Mouse (Mus musculus): Measurements from ENCODE around the gene Asprv1. TPM values are rescaled to one million over a fixed set of nuclear protein-coding genes. Genes with fewer than 3 reads are reported as not detected.

Asprv1 gene
- polyA plus RNA-seq, 1 experiment from 2014 or later, result 0.71 TPM

- WGBS, result 79% methylated on average over 3 of the region's 3 CpGs
- H3K27ac ChIP-seq, result no peak overlapping the region
- no peaks in the 10 kb centered on the region for H3K27me3 ChIP-seq (ENCODE audit: insufficient read depth, poor library complexity, severe bottlenecking)
- peaks cover 4% of the 10 kb centered on the region; the same call in 1 of the 2 replicates for H3K4me1 ChIP-seq (replicated peaks)
- H3K36me3 ChIP-seq, result no peaks in the 10 kb centered on the region
- no peak overlapping the region for H3K4me3 ChIP-seq
- DNase-seq (ENCODE audit: low spot score), result no peak
- H3K9me3 ChIP-seq, result no peaks in the 10 kb centered on the region
Measured at GRCm38 (mm10) chr6:86630141-86630540, 2.2 kb downstream of the Asprv1 start.

- Histone ChIP-seq H3K36me3 (no peaks in the 10 kb centered on the region), H3K27ac (no peak overlapping the region), H3K27me3 (ENCODE audit: insufficient read depth, poor library complexity, severe bottlenecking) (no peaks in the 10 kb centered on the region), H3K4me1 (replicated peaks) (no peaks in the 10 kb centered on the region), H3K4me3 (no peak overlapping the region), H3K9me3 (no peaks in the 10 kb centered on the region)
- DNase-seq (ENCODE audit: low spot score), result no peak
- 70% methylated on average over 2 of the region's 2 CpGs for WGBS
Measured at GRCm38 (mm10) chr6:86636495-86636894, 8.5 kb downstream of the Asprv1 start.

GRCm38 (mm10) chr6:86637171-86637835 lies 9.3 kb downstream of the Asprv1 start:
- Histone ChIP-seq H3K27ac (no peak overlapping the region), H3K9me3 (no peaks in the 10 kb centered on the region), H3K4me3 (no peak overlapping the region), H3K27me3 (ENCODE audit: insufficient read depth, poor library complexity, severe bottlenecking) (no peaks in the 10 kb centered on the region), H3K4me1 (replicated peaks) (no peaks in the 10 kb centered on the region), H3K36me3 (no peaks in the 10 kb centered on the region)
- no peak for DNase-seq (ENCODE audit: low spot score)
- WGBS, result 75% methylated on average over 4 of the region's 4 CpGs

- 80% methylated on average over 2 of the region's 2 CpGs for WGBS
- DNase-seq (ENCODE audit: low spot score), result no peak
- H3K27ac ChIP-seq, result no peak overlapping the region
- H3K4me1 ChIP-seq (replicated peaks), result no peaks in the 10 kb centered on the region
- H3K9me3 ChIP-seq, result no peaks in the 10 kb centered on the region
- H3K27me3 ChIP-seq (ENCODE audit: insufficient read depth, poor library complexity, severe bottlenecking), result no peaks in the 10 kb centered on the region
- H3K4me3 ChIP-seq, result no peak overlapping the region
- no peaks in the 10 kb centered on the region for H3K36me3 ChIP-seq
Measured at GRCm38 (mm10) chr6:86637860-86638259, 9.9 kb downstream of the Asprv1 start.

- Histone ChIP-seq H3K9me3 (no peaks in the 10 kb centered on the region), H3K27ac (no peak overlapping the region), H3K4me3 (no peak overlapping the region), H3K36me3 (no peaks in the 10 kb centered on the region), H3K27me3 (ENCODE audit: insufficient read depth, poor library complexity, severe bottlenecking) (no peaks in the 10 kb centered on the region), H3K4me1 (replicated peaks) (no peaks in the 10 kb centered on the region)
- WGBS, result 31% methylated on average over 2 of the region's 2 CpGs
- no peak for DNase-seq (ENCODE audit: low spot score)
Measured at GRCm38 (mm10) chr6:86638434-86638833, 10.5 kb downstream of the Asprv1 start.

GRCm38 (mm10) chr6:86639180-86640160 lies 11.5 kb downstream of the Asprv1 start:
- Histone ChIP-seq H3K4me1 (replicated peaks) (no peaks in the 10 kb centered on the region), H3K36me3 (no peaks in the 10 kb centered on the region), H3K27me3 (ENCODE audit: insufficient read depth, poor library complexity, severe bottlenecking) (no peaks in the 10 kb centered on the region), H3K4me3 (no peak overlapping the region), H3K9me3 (no peaks in the 10 kb centered on the region), H3K27ac (0 out of 2 replicates have a peak overlapping the region, but pooled peaks have one; percentile 12)
- 84% methylated on average over 18 of the region's 18 CpGs for WGBS
- no peak for DNase-seq (ENCODE audit: low spot score)

- H3K27ac ChIP-seq, result no peak overlapping the region; the same call in 1 of the 2 replicates
- WGBS, result 81% methylated on average over 3 of the region's 3 CpGs
- H3K9me3 ChIP-seq, result no peaks in the 10 kb centered on the region
- no peaks in the 10 kb centered on the region for H3K4me1 ChIP-seq (replicated peaks)
- no peaks in the 10 kb centered on the region for H3K36me3 ChIP-seq
- no peak for DNase-seq (ENCODE audit: low spot score)
- no peaks in the 10 kb centered on the region for H3K27me3 ChIP-seq (ENCODE audit: insufficient read depth, poor library complexity, severe bottlenecking)
- no peak overlapping the region for H3K4me3 ChIP-seq
Measured at GRCm38 (mm10) chr6:86640161-86640560, 12.2 kb downstream of the Asprv1 start.

- Histone ChIP-seq H3K27ac (peak overlapping the region; percentile 8; the same call in 1 of the 2 replicates), H3K27me3 (ENCODE audit: insufficient read depth, poor library complexity, severe bottlenecking) (no peaks in the 10 kb centered on the region), H3K4me3 (no peak overlapping the region), H3K4me1 (replicated peaks) (no peaks in the 10 kb centered on the region), H3K36me3 (no peaks in the 10 kb centered on the region), H3K9me3 (no peaks in the 10 kb centered on the region)
- WGBS, result 87% methylated on average over 8 of the region's 8 CpGs
- DNase-seq (ENCODE audit: low spot score), result no peak
Measured at GRCm38 (mm10) chr6:86640776-86641175, 12.8 kb downstream of the Asprv1 start.

GRCm38 (mm10) chr6:86641716-86642115 lies 13.8 kb downstream of the Asprv1 start:
- H3K4me1 ChIP-seq (replicated peaks), result no peaks in the 10 kb centered on the region
- no peaks in the 10 kb centered on the region for H3K36me3 ChIP-seq
- H3K4me3 ChIP-seq, result no peak overlapping the region
- 0 out of 2 replicates have a peak overlapping the region, but pooled peaks have one; percentile 36 for H3K27ac ChIP-seq
- no peaks in the 10 kb centered on the region for H3K27me3 ChIP-seq (ENCODE audit: insufficient read depth, poor library complexity, severe bottlenecking)
- H3K9me3 ChIP-seq, result no peaks in the 10 kb centered on the region
- DNase-seq (ENCODE audit: low spot score), result no peak
- 66% methylated on average over 8 of the region's 8 CpGs for WGBS

GRCm38 (mm10) chr6:86644775-86645400 lies 16.9 kb downstream of the Asprv1 start:
- H3K27ac ChIP-seq, result no peak overlapping the region
- H3K4me3 ChIP-seq, result no peak overlapping the region
- WGBS, result 80% methylated on average over 3 of the region's 3 CpGs
- no peaks in the 10 kb centered on the region for H3K9me3 ChIP-seq
- peaks cover 19% of the 10 kb centered on the region for H3K36me3 ChIP-seq
- DNase-seq (ENCODE audit: low spot score), result no peak
- no peaks in the 10 kb centered on the region for H3K4me1 ChIP-seq (replicated peaks)
- H3K27me3 ChIP-seq (ENCODE audit: insufficient read depth, poor library complexity, severe bottlenecking), result no peaks in the 10 kb centered on the region

- WGBS, result 76% methylated on average over 4 of the region's 4 CpGs
- H3K36me3 ChIP-seq, result peaks cover 25% of the 10 kb centered on the region
- H3K4me1 ChIP-seq (replicated peaks), result no peaks in the 10 kb centered on the region
- H3K4me3 ChIP-seq, result no peak overlapping the region
- no peaks in the 10 kb centered on the region for H3K9me3 ChIP-seq
- H3K27ac ChIP-seq, result no peak overlapping the region
- no peaks in the 10 kb centered on the region for H3K27me3 ChIP-seq (ENCODE audit: insufficient read depth, poor library complexity, severe bottlenecking)
- DNase-seq (ENCODE audit: low spot score), result no peak
Measured at GRCm38 (mm10) chr6:86645551-86645950, 17.6 kb downstream of the Asprv1 start.

- H3K9me3 ChIP-seq, result no peaks in the 10 kb centered on the region
- DNase-seq (ENCODE audit: low spot score), result no peak
- 86% methylated on average over 7 of the region's 7 CpGs for WGBS
- no peak overlapping the region for H3K27ac ChIP-seq
- H3K4me3 ChIP-seq, result no peak overlapping the region
- peaks cover 31% of the 10 kb centered on the region for H3K36me3 ChIP-seq
- no peaks in the 10 kb centered on the region for H3K4me1 ChIP-seq (replicated peaks)
- H3K27me3 ChIP-seq (ENCODE audit: insufficient read depth, poor library complexity, severe bottlenecking), result no peaks in the 10 kb centered on the region
Measured at GRCm38 (mm10) chr6:86646143-86646542, 18.2 kb downstream of the Asprv1 start.
